Mouse (Mus musculus) testis, adult 2 months (tissue): ENCODE measurements around the gene Zfyve28.

Experiments used
- CTCF ChIP-seq: fragments of 200-500 bp; IDR thresholded peaks from 2 replicates; pipeline ENCODE4 v1.5.1; 2012; ENCODE audit warnings: low read depth, mild to moderate bottlenecking, inconsistent platforms, low read length, moderate library complexity; ENCODE audit not compliant: control insufficient read depth, insufficient read depth, insufficient replicate concordance
- POLR2A ChIP-seq: fragments of 200-500 bp; IDR thresholded peaks from 2 replicates; pipeline ENCODE4 v1.6.1; 2012; ENCODE audit warnings: low read depth, mild to moderate bottlenecking, inconsistent platforms, low read length, moderate library complexity; ENCODE audit not compliant: control insufficient read depth

GRCm38 (mm10) chr5:34216025-34216424, 72.2 kb downstream of the Zfyve28 start:
- TF ChIP-seq CTCF (no peak), POLR2A (no peak)
